Mouse (Mus musculus): ENCODE measurements at regions not wholly inside any gene's neighbourhood (a gene's known extent, or its start where the extent isn't known, plus 50 kb on each side); places are given as distances from the start of the nearest gene placed in this dataset.

DNA sequence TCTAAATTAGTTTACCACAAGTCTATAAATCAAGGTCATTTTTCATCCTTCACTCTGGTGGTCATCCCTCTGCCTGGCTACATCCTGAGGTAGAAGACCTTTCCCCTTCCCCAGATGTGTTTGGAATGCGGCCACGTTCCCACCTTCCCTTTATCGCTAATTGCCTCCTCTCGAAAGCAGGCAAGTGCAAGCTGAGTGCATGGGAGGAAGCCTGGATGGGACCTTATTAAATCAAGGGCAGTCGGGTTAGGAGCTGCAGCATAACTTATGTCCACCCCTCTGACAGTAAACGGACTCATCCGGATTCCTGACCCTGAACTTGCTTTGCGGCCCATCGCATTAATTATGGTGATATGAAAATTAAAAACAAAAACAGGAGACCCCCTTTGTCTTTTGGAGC lies 983.5 kb downstream of the Slc4a3 start:
- DNase-seq, result no peak
- intact Hi-C loops (cut with DNase I; ENCODE audit: low total_unique reads), result no loop called here

DNA sequence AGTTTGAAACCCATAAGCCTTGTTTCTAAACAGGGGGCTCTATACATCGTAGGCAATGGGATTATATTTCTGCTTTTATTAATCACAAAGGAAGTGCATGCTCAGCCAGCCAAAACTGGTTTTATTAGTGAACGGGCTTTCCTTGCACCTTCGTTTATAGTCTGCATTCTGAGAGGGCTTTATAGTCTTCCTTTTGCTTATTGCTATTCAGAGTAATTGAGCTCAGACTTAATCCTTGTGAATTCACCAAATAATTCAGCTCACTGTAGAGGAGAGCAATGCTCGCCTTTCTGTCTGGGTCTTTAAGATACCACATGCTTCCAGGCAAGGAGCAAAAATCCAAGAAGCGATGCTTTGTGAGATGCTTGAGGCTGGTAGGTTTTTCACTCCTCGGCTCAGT lies 984.3 kb downstream of the Slc4a3 start:
- intact Hi-C loops (cut with DNase I; ENCODE audit: low total_unique reads), result no loop called here
- no peak for DNase-seq

DNA sequence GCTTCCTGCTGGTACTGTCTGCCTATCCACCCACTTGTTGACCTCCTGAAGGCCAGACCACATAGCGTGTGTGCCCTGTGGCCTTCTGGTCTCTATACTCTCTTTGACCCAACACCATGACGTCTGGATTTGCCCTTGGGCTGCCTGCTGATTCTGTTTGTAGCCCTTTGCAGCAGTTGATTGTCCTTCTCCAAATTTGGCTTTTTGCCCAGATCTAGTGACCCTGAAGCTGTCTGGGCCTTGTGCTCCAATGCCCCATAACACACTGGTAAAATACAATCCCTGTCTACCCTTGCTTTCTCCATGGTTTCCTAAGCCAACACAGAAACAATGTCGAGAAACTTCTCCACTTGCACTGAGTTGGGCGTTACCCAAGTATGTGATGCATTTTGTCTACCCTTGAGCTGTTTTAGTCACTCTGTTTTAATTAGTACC lies 979.3 kb downstream of the Epha4 start:
- intact Hi-C loops (cut with DNase I; ENCODE audit: low total_unique reads), result no loop called here
- no peak for DNase-seq

DNA sequence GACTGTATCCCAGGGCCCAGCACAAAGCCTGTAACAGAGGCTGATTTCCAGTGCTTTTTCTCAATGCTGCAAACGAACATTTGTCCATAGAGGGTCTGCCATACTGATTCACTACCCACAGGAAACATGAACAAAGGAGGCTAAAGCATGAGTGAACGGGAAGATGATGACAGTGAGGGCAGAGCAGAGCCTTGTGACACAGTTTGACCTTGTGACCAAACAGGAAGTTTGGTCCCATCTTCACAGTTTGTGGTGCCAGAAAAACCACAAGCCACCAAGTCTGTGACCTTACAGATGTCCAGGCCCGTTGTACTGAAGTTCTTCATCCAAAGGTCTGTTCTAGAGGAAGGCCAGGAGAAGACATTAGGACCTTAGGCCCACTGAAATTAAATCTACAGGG lies 974.4 kb downstream of the Epha4 start:
- intact Hi-C loops (cut with DNase I; ENCODE audit: low total_unique reads), result no loop called here
- DNase-seq, result no peak

DNA sequence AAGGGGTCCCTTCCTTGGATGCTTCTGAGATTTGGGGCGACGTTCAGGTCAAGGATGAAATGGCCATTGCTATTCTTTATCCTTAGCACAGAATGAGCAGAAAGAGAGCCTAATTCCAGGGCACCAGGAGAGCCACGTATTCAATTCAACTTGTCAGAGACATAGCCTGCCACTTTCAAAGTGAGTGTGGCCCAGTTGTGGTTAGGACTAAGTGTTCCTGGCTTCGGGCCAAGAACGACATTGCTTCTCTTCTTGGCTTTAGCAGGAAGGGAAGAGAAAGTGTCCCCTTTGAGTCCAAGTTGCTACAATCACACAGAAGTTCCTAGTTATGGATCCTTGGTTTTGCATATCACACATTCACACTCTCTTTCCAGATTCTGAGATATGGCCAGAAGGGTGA lies 964.0 kb downstream of the Epha4 start:
- intact Hi-C loops (cut with DNase I; ENCODE audit: low total_unique reads), result no loop called here
- no peak for DNase-seq

DNA sequence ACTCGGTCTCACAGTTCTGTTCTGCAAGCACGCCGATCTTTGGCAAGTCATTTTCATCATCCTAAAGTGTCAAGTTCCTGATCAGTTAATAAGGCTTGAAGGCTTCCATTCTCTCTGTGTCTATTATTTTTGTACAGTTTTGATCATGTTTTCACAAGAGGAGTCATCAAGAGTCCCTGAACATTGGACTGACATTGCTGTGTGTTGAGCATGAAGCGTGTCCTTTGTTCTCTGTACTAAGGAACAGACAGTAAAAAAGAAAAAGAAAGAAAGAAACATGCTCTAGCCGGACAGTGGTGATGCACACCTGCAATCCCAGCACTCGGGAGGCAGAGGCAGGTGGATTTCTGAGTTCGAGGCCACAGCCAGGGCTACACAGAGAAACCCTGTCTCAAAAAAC lies 955.4 kb downstream of the Epha4 start:
- no peak for DNase-seq
- intact Hi-C loops (cut with DNase I; ENCODE audit: low total_unique reads), result no loop called here

DNA sequence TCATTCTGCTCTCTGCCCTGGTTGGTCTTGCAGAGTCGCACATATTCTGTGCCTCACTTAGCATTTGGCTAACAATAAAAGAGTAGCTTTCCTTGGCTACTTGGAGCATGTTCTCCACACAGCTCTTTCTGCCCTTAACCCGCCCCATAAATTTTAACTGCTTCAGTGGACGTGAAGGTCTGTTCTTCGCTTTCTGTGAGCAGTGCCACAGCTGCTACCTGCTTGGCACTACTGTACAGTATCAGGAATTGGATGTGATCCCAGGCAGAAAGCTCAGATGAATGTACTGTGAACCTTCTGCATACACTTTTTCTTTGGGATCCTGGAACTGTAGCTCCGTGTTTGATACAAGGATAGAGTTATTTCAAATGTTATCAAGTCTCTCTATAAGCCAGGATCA lies 939.4 kb downstream of the Epha4 start:
- no peak for DNase-seq
- intact Hi-C loops (cut with DNase I; ENCODE audit: low total_unique reads), result no loop called here

DNA sequence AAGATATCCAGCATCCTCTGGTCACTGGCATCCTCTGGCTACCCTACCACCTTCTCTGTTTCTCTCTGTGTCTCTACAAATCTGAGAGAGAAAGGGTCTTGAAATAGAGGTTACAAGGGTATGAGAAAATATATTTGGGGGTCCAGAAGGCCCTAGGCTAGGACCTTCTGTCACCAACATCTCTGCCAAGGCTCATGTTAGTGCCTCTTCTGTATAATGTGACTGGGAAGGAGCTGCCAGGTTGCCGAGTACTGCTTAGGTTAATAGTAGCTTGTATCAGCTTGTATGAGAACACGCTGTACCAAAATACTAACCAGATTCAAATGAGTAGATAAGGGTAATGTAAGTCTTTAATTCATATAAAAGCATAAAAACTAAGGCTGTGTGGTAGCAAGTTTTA lies 929.0 kb downstream of the Epha4 start:
- intact Hi-C loops (cut with DNase I; ENCODE audit: low total_unique reads), result no loop called here
- DNase-seq, result no peak

DNA sequence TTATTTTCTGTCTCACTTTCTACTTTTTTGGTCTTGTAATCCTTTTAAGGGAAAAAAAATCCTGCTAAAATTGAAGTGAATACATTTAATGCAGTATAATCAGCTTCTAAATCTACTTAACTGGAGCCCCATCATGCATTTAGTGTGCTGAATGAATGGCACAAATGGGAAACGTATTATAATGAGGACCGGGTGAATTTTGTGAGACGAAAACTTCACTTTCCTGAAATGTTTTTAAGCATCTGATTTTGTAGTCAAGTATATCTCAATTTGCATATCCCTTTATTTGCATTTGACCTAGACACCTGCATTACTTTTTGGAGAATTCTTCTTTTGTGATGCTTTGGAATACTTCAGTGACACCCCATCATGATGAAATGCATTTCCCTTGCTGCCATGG lies 889.1 kb downstream of the Epha4 start:
- no peak for DNase-seq
- intact Hi-C loops (cut with DNase I; ENCODE audit: low total_unique reads), result no loop called here

DNA sequence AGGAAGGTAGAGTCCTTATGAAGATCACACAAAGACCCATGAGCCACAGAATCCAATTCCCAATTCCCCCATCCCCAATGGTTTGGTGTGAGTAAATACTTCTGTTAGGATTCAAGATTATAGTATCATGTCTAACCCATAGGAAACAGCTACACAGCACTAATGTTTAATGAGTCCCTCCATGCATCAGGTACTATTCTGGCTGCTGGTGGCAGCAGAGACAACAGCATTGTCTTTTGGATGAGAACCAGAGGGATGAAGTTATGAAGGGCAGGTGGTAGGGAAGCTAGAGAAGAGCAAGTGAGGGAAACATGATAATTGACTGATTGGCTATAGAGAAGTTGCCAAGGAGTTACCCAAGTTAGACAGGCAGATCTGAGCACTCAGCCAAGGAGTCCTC lies 885.0 kb downstream of the Epha4 start:
- no peak for DNase-seq
- intact Hi-C loops (cut with DNase I; ENCODE audit: low total_unique reads), result no loop called here

DNA sequence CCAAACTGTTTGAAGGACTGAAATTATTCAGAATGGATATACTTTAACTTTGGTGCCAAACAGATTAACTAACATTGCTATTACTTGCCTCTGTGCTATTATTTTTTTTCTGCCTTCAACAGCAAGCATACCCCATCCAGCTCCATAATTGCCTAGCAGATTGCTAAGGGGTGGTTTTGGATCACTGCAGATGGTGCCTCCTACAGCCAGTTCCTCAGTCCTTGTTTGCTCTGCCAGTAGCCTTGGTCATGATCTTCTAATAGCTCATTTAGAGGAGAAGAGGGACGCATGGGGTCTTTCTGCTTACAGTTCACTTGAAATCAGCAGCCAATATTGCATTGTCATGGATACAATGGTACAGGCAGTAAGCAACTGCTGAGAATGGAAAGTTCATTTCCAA lies 880.8 kb downstream of the Epha4 start:
- no peak for DNase-seq
- intact Hi-C loops (cut with DNase I; ENCODE audit: low total_unique reads), result no loop called here

DNA sequence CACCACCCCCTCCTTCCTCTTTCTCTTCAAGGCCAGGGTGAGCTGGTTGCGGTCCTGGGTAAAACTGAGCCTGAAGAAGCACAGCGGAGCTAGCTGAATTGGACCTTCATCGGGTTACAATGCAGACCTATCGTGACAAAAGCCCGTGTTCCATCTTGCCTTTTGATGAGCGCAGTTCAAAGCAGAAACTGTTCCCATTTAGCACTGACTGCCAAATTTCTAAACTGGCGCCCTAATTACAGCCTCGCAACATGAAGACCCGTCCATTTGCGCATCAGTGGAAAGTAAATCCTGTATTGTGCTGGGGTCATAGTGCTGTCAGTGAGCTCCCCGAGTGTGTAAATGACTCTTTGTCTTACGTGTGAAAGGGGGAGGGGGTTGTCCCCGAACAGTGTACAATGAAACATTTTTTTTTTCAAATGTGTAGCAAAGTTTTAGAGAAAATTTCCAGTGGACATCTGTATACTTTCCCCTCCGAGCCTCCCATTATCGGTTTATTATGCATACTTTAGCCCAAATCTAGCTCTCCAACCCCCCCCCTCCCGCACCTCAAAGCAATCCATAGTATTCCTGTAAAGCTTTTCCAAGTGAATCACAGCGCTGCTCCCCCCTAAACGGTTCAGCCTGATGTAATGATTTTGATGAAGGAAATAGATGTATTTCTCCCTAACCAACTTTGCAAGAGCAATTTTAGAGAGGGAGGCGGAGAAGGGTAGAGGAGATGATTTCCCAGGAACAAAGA lies 877.4 kb downstream of the Epha4 start:
- intact Hi-C loops (cut with DNase I; ENCODE audit: low total_unique reads), result no loop called here
- DNase-seq, result no peak

DNA sequence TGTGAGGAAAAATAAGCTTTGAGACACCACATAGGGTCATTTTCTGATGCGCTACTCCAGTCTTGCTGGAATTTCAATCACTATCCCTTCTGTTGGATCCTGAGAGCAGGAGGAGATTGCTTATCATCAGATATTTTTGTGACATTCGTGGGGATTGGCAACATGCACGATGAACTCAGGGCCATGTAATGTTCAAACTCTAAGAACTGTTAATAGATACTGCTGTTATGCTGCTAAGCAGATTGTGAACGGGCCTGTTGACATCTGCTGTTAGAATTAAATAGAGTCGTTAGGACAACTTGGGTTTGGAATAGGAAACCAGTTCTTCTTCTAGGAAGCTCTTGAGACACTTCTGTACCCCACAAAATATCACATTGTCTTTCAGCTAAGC lies 876.9 kb downstream of the Epha4 start:
- intact Hi-C loops (cut with DNase I; ENCODE audit: low total_unique reads), result no loop called here
- no peak for DNase-seq

DNA sequence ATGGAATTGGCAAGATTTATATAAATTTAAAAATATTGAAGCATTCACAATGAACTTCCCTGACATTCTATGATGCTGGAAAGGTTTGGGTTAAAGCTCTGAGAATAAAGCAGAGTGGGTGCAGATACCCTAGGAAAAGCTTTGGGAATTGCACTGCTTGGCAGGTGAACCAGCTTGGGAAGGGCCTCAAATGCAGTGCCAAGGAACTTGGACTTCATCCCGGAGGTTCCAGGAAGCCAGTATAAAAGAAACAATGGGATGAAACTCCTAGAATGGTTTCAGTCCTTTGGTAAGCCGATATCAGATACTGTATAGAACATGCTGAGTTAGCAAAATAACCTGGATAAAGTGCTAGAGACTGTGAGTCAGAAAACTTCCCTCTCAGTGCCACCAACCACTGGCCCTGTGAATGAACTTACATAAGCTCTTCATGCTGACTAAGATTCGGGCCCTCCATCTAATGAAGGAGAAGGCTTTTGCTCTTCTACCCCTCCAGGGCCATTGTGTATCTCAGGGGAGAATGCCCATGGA lies 873.6 kb downstream of the Epha4 start:
- DNase-seq, result no peak
- intact Hi-C loops (cut with DNase I; ENCODE audit: low total_unique reads), result no loop called here

DNA sequence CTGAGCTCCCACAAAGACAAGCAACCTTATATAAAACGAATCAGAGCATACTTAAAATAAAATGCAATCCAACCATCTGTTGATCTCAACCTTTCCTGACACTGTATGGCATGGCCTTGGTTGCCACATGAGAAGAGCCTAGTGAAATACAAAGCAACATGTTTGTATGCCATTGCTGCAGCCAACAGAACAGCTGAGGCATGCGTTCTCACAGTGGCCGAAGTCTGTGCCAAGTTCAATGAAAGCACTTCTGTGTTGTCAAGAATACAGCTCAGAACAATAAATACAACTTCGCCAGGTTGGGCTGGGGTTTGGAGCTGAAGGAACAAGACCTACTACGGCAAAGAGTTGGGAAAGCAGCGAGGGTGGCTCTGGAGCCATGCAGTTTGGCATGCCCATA lies 872.2 kb downstream of the Epha4 start:
- intact Hi-C loops (cut with DNase I; ENCODE audit: low total_unique reads), result no loop called here
- no peak for DNase-seq

DNA sequence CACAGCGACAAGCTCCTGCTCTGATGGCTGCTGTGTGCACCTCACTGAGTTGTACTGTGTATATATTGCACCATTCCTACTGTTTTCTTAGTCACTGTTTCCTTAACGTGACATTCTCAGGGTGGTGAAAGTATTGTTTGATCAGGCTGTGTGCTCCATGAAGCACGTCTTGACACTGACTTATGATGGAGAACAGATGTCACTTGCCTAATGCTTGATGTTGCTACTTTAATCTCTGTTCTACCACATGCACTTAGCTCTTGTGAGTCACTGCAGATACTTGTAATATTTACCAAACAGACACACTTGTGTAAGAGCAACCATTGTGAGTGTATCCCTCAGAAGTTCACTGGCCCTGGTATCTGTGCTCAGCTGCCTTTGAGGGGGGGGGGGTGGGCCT lies 870.0 kb downstream of the Epha4 start:
- intact Hi-C loops (cut with DNase I; ENCODE audit: low total_unique reads), result no loop called here
- no peak for DNase-seq

DNA sequence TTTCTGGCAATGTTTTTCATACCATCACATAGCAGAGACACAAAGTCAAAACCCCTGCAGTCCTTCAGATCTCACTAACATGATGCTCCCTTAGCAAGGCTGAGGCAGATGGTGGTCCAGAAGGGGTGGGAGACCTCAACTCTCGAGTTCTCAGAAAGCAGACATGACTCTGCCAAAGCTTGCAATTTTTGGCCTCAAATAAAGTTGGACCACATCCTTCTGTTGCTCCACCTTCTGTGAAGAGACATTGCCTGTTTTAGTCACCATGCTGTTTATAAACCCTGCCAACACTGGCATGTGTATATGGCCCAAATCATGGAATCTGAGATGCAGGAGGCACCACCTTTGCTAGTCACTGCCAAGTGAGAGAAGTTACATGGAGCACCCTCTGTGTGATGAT lies 860.1 kb downstream of the Epha4 start:
- intact Hi-C loops (cut with DNase I; ENCODE audit: low total_unique reads), result no loop called here
- no peak for DNase-seq

DNA sequence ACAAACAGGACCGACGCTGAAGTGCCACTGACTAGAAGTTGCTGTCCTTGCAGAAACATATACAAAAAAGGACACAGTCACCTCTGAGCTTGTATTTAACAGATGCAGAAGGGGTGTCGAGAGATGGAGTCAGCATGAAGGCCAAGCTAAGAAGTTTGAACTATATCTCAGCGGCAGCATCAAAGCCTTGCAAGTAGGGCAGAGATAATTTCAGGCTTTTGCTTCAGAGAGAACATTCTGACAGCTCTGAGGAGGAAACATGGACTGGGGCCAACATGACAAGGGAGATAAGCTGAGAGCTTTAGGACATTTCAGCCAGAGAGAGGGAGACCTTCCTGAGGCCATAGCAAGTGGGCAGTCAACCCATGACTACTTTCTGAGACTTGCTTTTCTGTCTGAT lies 856.7 kb downstream of the Epha4 start:
- intact Hi-C loops (cut with DNase I; ENCODE audit: low total_unique reads), result no loop called here

DNA sequence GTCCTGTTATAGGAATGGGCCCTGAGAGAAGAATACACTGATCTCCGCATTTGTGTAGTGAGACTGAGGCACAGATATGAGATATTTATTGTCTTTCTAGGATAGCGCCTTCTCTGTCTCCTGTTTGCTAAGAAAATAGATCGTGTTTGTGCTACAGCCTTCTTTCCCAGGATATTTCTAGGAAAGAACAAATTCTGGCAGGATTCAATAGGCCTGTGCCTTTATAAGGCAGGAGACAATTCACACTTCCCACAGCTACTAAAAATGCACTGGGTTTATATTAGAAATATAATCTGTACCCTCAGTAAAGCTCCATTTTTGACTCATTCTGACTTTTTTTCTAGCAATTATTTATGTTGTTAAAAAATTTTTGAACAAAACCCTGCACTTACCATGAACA lies 854.7 kb downstream of the Epha4 start:
- no peak for DNase-seq
- intact Hi-C loops (cut with DNase I; ENCODE audit: low total_unique reads), result no loop called here

More for the DNA sequence above, 856.7 kb downstream of the Epha4 start:
- DNase-seq, result no peak

DNA sequence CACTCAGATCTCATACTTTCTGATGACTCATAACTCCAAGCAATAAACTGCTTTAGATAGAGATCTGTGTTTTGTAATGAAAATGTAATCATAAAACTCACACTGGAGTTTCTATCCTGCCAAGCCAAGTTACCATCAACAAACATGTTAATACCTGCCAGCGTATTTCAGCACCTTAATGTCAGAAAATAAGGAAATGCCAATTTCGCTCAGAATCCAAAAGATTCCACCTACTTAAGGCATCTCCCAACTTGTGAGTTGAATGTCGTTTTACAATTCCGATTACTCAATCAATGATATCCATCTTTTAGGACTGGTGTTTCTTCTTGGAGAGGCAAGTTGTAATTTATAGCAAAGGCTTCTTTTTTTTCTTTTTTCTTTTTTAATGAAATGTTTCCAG lies 850.5 kb downstream of the Epha4 start:
- intact Hi-C loops (cut with DNase I; ENCODE audit: low total_unique reads), result no loop called here
- DNase-seq, result no peak

DNA sequence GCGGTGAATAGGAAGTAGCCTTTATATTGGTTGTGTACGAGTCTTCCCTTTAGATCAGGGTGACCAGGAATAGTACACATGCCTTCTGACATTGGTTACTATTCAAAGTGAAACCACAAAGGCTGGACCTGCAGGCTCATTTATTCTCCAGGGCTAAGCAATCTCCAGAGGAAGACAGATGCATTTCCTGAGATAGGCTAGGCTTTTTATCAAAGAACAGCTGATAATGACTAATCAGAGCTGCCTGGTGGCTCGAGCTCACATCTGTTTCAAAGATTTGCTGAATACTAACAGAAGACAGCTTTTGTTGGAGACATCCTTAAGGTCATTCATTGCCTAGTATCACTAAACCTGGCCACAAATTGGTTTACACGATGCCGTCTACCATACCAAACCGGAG lies 838.1 kb downstream of the Epha4 start:
- intact Hi-C loops (cut with DNase I; ENCODE audit: low total_unique reads), result no loop called here
- DNase-seq, result no peak

DNA sequence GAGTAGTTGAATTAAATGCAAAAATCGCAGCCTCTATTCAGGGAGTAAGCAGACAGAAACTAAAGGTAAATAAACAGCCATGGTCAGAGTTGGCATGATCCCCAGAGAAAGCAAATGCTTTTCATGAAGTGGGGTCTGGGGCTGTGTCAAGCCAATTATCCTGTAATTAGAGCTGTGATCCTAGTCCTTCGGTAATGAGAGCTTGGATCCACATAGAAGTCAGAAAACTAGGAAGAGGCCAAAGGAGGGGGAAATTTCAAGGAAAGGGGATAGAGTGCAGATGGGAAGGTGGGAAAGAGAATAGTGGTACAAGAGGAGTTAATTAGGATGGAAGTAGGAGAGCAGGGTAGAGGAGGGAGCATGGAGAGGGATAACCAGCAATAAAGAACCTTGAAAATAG lies 809.3 kb downstream of the Epha4 start:
- no peak for DNase-seq
- intact Hi-C loops (cut with DNase I; ENCODE audit: low total_unique reads), result no loop called here
